In the genomic region with DNA sequence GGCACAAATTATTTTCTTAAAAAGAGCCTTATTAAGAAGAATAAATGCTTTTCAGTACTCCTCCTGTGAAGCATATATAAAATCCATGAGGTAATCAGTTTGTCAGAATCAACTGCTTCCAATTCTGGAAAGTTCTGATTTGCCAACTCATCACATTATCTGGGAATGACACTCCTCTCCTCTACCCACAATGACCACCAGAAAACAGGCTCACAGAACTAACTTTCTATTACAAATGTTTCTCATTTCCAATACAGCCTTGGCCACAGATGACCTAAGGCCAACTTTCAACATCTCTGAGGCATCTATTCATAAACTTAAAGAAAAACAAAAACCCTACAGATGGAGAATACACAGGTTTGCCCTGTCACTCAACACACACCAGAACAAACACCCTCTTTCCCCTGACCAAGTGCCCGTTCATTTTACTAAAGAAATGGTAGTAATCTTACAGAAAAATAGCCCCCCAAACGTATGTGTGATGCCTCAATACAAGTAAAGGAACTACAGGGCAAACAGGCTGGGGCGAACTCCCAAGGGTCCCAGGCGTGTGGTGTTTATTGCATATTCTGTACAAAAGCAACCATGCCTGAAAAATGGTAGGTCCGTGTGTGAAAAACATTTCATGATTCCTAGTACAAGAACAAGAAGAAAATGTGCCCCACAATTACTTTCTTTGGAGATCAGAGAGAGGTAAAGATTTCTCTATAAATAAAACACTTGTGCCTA, we compare ENCODE assay signal across 10 mouse cellular contexts. TPM values are rescaled to one million over a fixed set of nuclear protein-coding genes. Genes with fewer than 3 reads are reported as not detected.
DNase-seq lines count a peak whose midpoint lies in the region; ATAC-seq and TF ChIP-seq lines count a peak whose summit lies in the region.
"Had no signal": no experiment of that assay in that cellular context is flagged by ENCODE, and none has a peak within 500 bp of the region (broad histone marks: within the 10 kb centered on the region; RNA-seq: fewer than 3 reads in every experiment).

No protein-coding gene starts in this region.

- no peaks in the 10 kb centered on the region for H3K9me3 ChIP-seq in lung, embryonic 16.5 days (ENCODE audit: control insufficient read depth, low read length)
- no peaks in the 10 kb centered on the region for H3K9me3 ChIP-seq in liver, embryonic 11.5 days (ENCODE audit: control insufficient read depth, low read length)
- H3K9me3 ChIP-seq in stomach, postnatal 0 days (ENCODE audit: control insufficient read depth, low read length) = no peaks in the 10 kb centered on the region

- H3K4me2 ChIP-seq in lung, embryonic 16.5 days (ENCODE audit: low read depth, low read length) = peak overlapping the region; percentile 90
- peak overlapping the region; percentile 71 for H3K4me2 ChIP-seq in liver, embryonic 11.5 days
- H3K4me2 ChIP-seq in stomach, postnatal 0 days (replicated peaks; ENCODE audit: low read depth) = peak overlapping the region; percentile 86

- DNase-seq in adrenal gland, postnatal 10 days = peak; percentile 38
- DNase-seq in adrenal gland, adult 8-10 months = no peak
- DNase-seq in lung, postnatal 36 days = no peak
- no peak for DNase-seq in liver, embryonic 11.5 days (ENCODE audit: low spot score)
- DNase-seq in stomach, postnatal 0 days (ENCODE audit: low spot score) = no peak
- no peak for DNase-seq in right cerebral cortex, postnatal 36 days (ENCODE audit: low spot score in 2 of 2)
- no peak for DNase-seq in urinary bladder, postnatal 25 days (ENCODE audit: low spot score)

- peak overlapping the region; percentile 79 for H3K4me3 ChIP-seq in lung, embryonic 16.5 days (ENCODE audit: low read length)
- H3K4me3 ChIP-seq in liver, embryonic 11.5 days (ENCODE audit: low read depth, low read length) = peak overlapping the region; percentile 36
- peak overlapping the region; percentile 47 for H3K4me3 ChIP-seq in stomach, postnatal 0 days (ENCODE audit: low read depth, low read length)

- H3K36me3 ChIP-seq in lung, embryonic 16.5 days (ENCODE audit: control insufficient read depth, insufficient read depth, low read length) = peaks cover 3% of the 10 kb centered on the region
- H3K36me3 ChIP-seq in liver, embryonic 11.5 days (ENCODE audit: control insufficient read depth, insufficient read depth, low read length) = peaks cover 8% of the 10 kb centered on the region
- H3K36me3 ChIP-seq in stomach, postnatal 0 days (ENCODE audit: control insufficient read depth, insufficient read depth, low read length) = no peaks in the 10 kb centered on the region

- peaks cover 3% of the 10 kb centered on the region for H3K27me3 ChIP-seq in lung, embryonic 16.5 days (ENCODE audit: control insufficient read depth, insufficient read depth, low read depth, low read length)
- peaks cover 41% of the 10 kb centered on the region for H3K27me3 ChIP-seq in liver, embryonic 11.5 days (replicated peaks; ENCODE audit: control insufficient read depth, insufficient read depth, low read length)
- no peaks in the 10 kb centered on the region for H3K27me3 ChIP-seq in stomach, postnatal 0 days (ENCODE audit: control insufficient read depth, insufficient read depth, low read length)

- 9% methylated on average over 5 of the region's 5 CpGs for WGBS in lung, embryonic 16.5 days
- 47% methylated on average over 5 of the region's 5 CpGs for WGBS in liver, embryonic 11.5 days
- WGBS in stomach, postnatal 0 days = 20% methylated on average over 5 of the region's 5 CpGs

- TF ChIP-seq CTCF in stomach, postnatal 0 days (IDR thresholded peaks at IDR 0.05; ENCODE audit: low read depth) = no peak

- H3K9ac ChIP-seq in lung, embryonic 16.5 days (ENCODE audit: low read length) = peak overlapping the region; percentile 75
- H3K9ac ChIP-seq in liver, embryonic 11.5 days (ENCODE audit: low read depth, low read length) = no peak overlapping the region
- H3K9ac ChIP-seq in stomach, postnatal 0 days (ENCODE audit: low read length) = peak overlapping the region; percentile 60

- peak overlapping the region; percentile 77 for H3K27ac ChIP-seq in lung, embryonic 16.5 days (ENCODE audit: low read length)
- no peak overlapping the region for H3K27ac ChIP-seq in liver, embryonic 11.5 days (ENCODE audit: low read depth, low read length)
- 0 out of 2 replicates have a peak overlapping the region, but pooled peaks have one; percentile 69 for H3K27ac ChIP-seq in stomach, postnatal 0 days (replicated peaks)

- peaks cover 30% of the 10 kb centered on the region for H3K4me1 ChIP-seq in lung, embryonic 16.5 days (replicated peaks; ENCODE audit: control insufficient read depth, insufficient read depth, low read length)
- H3K4me1 ChIP-seq in liver, embryonic 11.5 days (replicated peaks; ENCODE audit: control insufficient read depth, insufficient read depth, low read length) = peaks cover 7% of the 10 kb centered on the region; the same call in 1 of the 2 replicates
- H3K4me1 ChIP-seq in stomach, postnatal 0 days (replicated peaks; ENCODE audit: control insufficient read depth, insufficient read depth) = peaks cover 6% of the 10 kb centered on the region; the same call in 1 of the 2 replicates

- ATAC-seq in lung, embryonic 16.5 days (ENCODE audit: low read depth) = no peak
- ATAC-seq in liver, embryonic 11.5 days (replicated peaks; ENCODE audit: low FRiP score) = no peak
- ATAC-seq in stomach, postnatal 0 days (ENCODE audit: low FRiP score, low TSS enrichment) = no peak

- TF ChIP-seq EP300 in stomach, postnatal 0 days (optimal IDR thresholded peaks at IDR 0.05) = no peak

RNA-seq across cellular contexts. Expression of a gene that starts 5.6 kb away (rescaled TPM):
- 10 to 100 TPM; 17.0 to 24.9 TPM for total RNA-seq in adrenal gland, postnatal 10 days (2021)
- 10 to 100 TPM in 3 of 4 experiments, 1 to 10 TPM in 1; 7.9 to 17.1 (median 13.2) TPM for total RNA-seq in adrenal gland, adult 8-10 months (2022)
- polyA plus RNA-seq in lung, embryonic 16.5 days (2015; fragmentation: Nextera tagmentation; extraction: Ambion mirVana) = 10.2 and 11.9 TPM in 2 replicates
- 3.6 and 4.1 TPM in 2 replicates for polyA plus RNA-seq in liver, embryonic 11.5 days (2014; fragmentation: Nextera tagmentation; extraction: Ambion mirVana)
- 1.6 and 1.9 TPM in 2 replicates for polyA plus RNA-seq in stomach, postnatal 0 days (2015; fragmentation: Nextera tagmentation; extraction: Ambion mirVana)

RNA-seq across cellular contexts. Expression of a gene that starts 30.6 kb away (rescaled TPM):
- total RNA-seq in adrenal gland, postnatal 10 days (2021) = 10 to 100 TPM; 20.4 to 21.2 TPM
- 10 to 100 TPM; 36.5 to 39.7 (median 36.7) TPM for total RNA-seq in adrenal gland, adult 8-10 months (2022)
- polyA plus RNA-seq in lung, embryonic 16.5 days (2015; fragmentation: Nextera tagmentation; extraction: Ambion mirVana) = 12.4 and 12.5 TPM in 2 replicates
- polyA plus RNA-seq in liver, embryonic 11.5 days (2014; fragmentation: Nextera tagmentation; extraction: Ambion mirVana) = 10.9 and 12.1 TPM in 2 replicates
- polyA plus RNA-seq in stomach, postnatal 0 days (2015; fragmentation: Nextera tagmentation; extraction: Ambion mirVana) = 7.5 and 7.9 TPM in 2 replicates

RNA-seq across cellular contexts. Expression of a gene that starts 52.7 kb away (rescaled TPM):
- not detected for total RNA-seq in adrenal gland, postnatal 10 days (2021)
- total RNA-seq in adrenal gland, adult 8-10 months (2022) = not detected
- 32.1 and 33.9 TPM in 2 replicates for polyA plus RNA-seq in lung, embryonic 16.5 days (2015; fragmentation: Nextera tagmentation; extraction: Ambion mirVana)
- 12.1 and 12.6 TPM in 2 replicates for polyA plus RNA-seq in liver, embryonic 11.5 days (2014; fragmentation: Nextera tagmentation; extraction: Ambion mirVana)
- 6.2 and 6.9 TPM in 2 replicates for polyA plus RNA-seq in stomach, postnatal 0 days (2015; fragmentation: Nextera tagmentation; extraction: Ambion mirVana)
- total RNA-seq: layer of hippocampus, postnatal 14 days had no signal
- polyA plus RNA-seq: testis, adult 2 months had no signal
